Mouse (Mus musculus): Measurements from ENCODE around the gene Mindy4b-ps. TPM values are rescaled to one million over a fixed set of nuclear protein-coding genes. Genes with fewer than 3 reads are reported as not detected.

Mindy4b-ps gene
- polyA plus RNA-seq, 1 experiment from 2014 or later = not detected

- no peaks in the 10 kb centered on the region for H3K9me3 ChIP-seq (replicated peaks)
- no peak overlapping the region for H3K4me3 ChIP-seq (replicated peaks)
- no peaks in the 10 kb centered on the region for H3K4me1 ChIP-seq
- H3K36me3 ChIP-seq = no peaks in the 10 kb centered on the region
- H3K9ac ChIP-seq = no peak overlapping the region
- no peak for ATAC-seq (ENCODE audit: insufficient number of reproducible peaks, low FRiP score, low TSS enrichment, low read depth)
- 32% methylated on average over 8 of the region's 8 CpGs for WGBS
- H3K27me3 ChIP-seq = no peaks in the 10 kb centered on the region
- H3K4me2 ChIP-seq (replicated peaks) = no peak overlapping the region
- no peak overlapping the region for H3K27ac ChIP-seq (replicated peaks)
Measured at GRCm38 (mm10) chr3:58784219-58785092, 37.7 kb downstream of the Mindy4b-ps start.

- H3K36me3 ChIP-seq = no peaks in the 10 kb centered on the region
- no peak overlapping the region for H3K9ac ChIP-seq
- 51% methylated on average over 8 of the region's 8 CpGs for WGBS
- no peaks in the 10 kb centered on the region for H3K4me1 ChIP-seq
- H3K27ac ChIP-seq (replicated peaks) = no peak overlapping the region
- no peaks in the 10 kb centered on the region for H3K9me3 ChIP-seq (replicated peaks)
- no peaks in the 10 kb centered on the region for H3K27me3 ChIP-seq
- ATAC-seq (ENCODE audit: insufficient number of reproducible peaks, low FRiP score, low TSS enrichment, low read depth) = peak; percentile 43; the same call in 1 of the 2 replicates
- H3K4me2 ChIP-seq (replicated peaks) = no peak overlapping the region
- H3K4me3 ChIP-seq (replicated peaks) = no peak overlapping the region
Measured at GRCm38 (mm10) chr3:58783602-58784218, 38.4 kb downstream of the Mindy4b-ps start.

GRCm38 (mm10) chr3:58756429-58756828 is 65.7 kb downstream of the Mindy4b-ps start:
- H3K4me2 ChIP-seq (replicated peaks) = no peak overlapping the region
- H3K9me3 ChIP-seq (replicated peaks) = no peaks in the 10 kb centered on the region
- H3K36me3 ChIP-seq = no peaks in the 10 kb centered on the region
- no peak overlapping the region for H3K9ac ChIP-seq
- 50% methylated on average over 1 of the region's 1 CpGs for WGBS
- no peaks in the 10 kb centered on the region for H3K27me3 ChIP-seq
- H3K27ac ChIP-seq (replicated peaks) = no peak overlapping the region
- no peaks in the 10 kb centered on the region for H3K4me1 ChIP-seq
- H3K4me3 ChIP-seq (replicated peaks) = no peak overlapping the region
- ATAC-seq (ENCODE audit: insufficient number of reproducible peaks, low FRiP score, low TSS enrichment, low read depth) = no peak

- H3K27ac ChIP-seq (replicated peaks) = no peak overlapping the region
- no peak for ATAC-seq (ENCODE audit: insufficient number of reproducible peaks, low FRiP score, low TSS enrichment, low read depth)
- no peaks in the 10 kb centered on the region for H3K4me1 ChIP-seq
- H3K4me3 ChIP-seq (replicated peaks) = no peak overlapping the region
- no peaks in the 10 kb centered on the region for H3K36me3 ChIP-seq
- H3K9me3 ChIP-seq (replicated peaks) = no peaks in the 10 kb centered on the region
- no peaks in the 10 kb centered on the region for H3K27me3 ChIP-seq
- WGBS = 80% methylated on average over 1 of the region's 1 CpGs
- no peak overlapping the region for H3K4me2 ChIP-seq (replicated peaks)
- H3K9ac ChIP-seq = no peak overlapping the region
Measured at GRCm38 (mm10) chr3:58755769-58756168, 66.3 kb downstream of the Mindy4b-ps start.

GRCm38 (mm10) chr3:58754361-58754760 is 67.8 kb downstream of the Mindy4b-ps start:
- ATAC-seq (ENCODE audit: insufficient number of reproducible peaks, low FRiP score, low TSS enrichment, low read depth) = no peak
- H3K36me3 ChIP-seq = no peaks in the 10 kb centered on the region
- H3K4me1 ChIP-seq = no peaks in the 10 kb centered on the region
- H3K4me3 ChIP-seq (replicated peaks) = no peak overlapping the region
- no peak overlapping the region for H3K27ac ChIP-seq (replicated peaks)
- WGBS = 66% methylated on average over 3 of the region's 3 CpGs
- no peaks in the 10 kb centered on the region for H3K9me3 ChIP-seq (replicated peaks)
- H3K9ac ChIP-seq = no peak overlapping the region
- no peak overlapping the region for H3K4me2 ChIP-seq (replicated peaks)
- H3K27me3 ChIP-seq = no peaks in the 10 kb centered on the region

- 58% methylated on average over 8 of the region's 8 CpGs for WGBS
- Histone ChIP-seq H3K9ac (no peak overlapping the region), H3K4me1 (no peaks in the 10 kb centered on the region), H3K27me3 (no peaks in the 10 kb centered on the region), H3K27ac (replicated peaks) (no peak overlapping the region), H3K4me3 (replicated peaks) (no peak overlapping the region), H3K36me3 (no peaks in the 10 kb centered on the region), H3K4me2 (replicated peaks) (no peak overlapping the region), H3K9me3 (replicated peaks) (no peaks in the 10 kb centered on the region)
- no peak for ATAC-seq (ENCODE audit: insufficient number of reproducible peaks, low FRiP score, low TSS enrichment, low read depth)
Measured at GRCm38 (mm10) chr3:58751818-58752620, 70.1 kb downstream of the Mindy4b-ps start.

- Histone ChIP-seq H3K27me3 (no peaks in the 10 kb centered on the region), H3K9me3 (replicated peaks) (no peaks in the 10 kb centered on the region), H3K27ac (replicated peaks) (no peak overlapping the region), H3K36me3 (no peaks in the 10 kb centered on the region), H3K4me2 (replicated peaks) (no peak overlapping the region), H3K9ac (no peak overlapping the region), H3K4me3 (replicated peaks) (no peak overlapping the region), H3K4me1 (no peaks in the 10 kb centered on the region)
- no peak for ATAC-seq (ENCODE audit: insufficient number of reproducible peaks, low FRiP score, low TSS enrichment, low read depth)
Measured at GRCm38 (mm10) chr3:58748724-58749123, 73.4 kb downstream of the Mindy4b-ps start.

DNA sequence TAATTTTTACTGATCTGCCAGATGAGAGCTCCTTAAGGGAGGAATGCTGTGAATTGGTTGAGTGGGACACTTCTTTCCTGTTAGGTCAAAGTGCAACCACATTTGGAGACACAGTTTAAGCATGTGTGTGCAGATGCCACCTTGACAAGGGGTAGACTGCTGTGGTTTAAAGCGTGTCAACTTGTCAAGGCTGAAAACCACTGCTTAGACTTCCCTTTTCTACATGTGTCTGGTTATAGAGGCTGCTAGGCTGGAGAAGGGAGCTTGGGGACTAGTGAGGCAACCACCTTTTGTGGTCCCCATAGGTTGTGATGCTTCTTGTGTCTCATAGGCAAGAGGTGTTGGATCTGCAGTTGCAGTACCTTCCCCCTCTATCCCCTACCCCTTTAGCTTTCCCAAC is 74.2 kb downstream of the Mindy4b-ps start:
- no peaks in the 10 kb centered on the region for H3K36me3 ChIP-seq
- H3K4me3 ChIP-seq (replicated peaks) = no peak overlapping the region
- no peaks in the 10 kb centered on the region for H3K9me3 ChIP-seq (replicated peaks)
- no peak for ATAC-seq (ENCODE audit: insufficient number of reproducible peaks, low FRiP score, low TSS enrichment, low read depth)
- no peaks in the 10 kb centered on the region for H3K27me3 ChIP-seq
- H3K27ac ChIP-seq (replicated peaks) = no peak overlapping the region
- WGBS = 61% methylated on average over 1 of the region's 1 CpGs
- H3K4me1 ChIP-seq = no peaks in the 10 kb centered on the region
- H3K4me2 ChIP-seq (replicated peaks) = no peak overlapping the region
- no peak overlapping the region for H3K9ac ChIP-seq

- no peak overlapping the region for H3K4me2 ChIP-seq (replicated peaks)
Measured at GRCm38 (mm10) chr3:58739536-58739935, 82.6 kb downstream of the Mindy4b-ps start.

More at GRCm38 (mm10) chr3:58739536-58739935, 82.6 kb downstream of the Mindy4b-ps start:
- 85% methylated on average over 2 of the region's 2 CpGs for WGBS
- Histone ChIP-seq H3K4me1 (no peaks in the 10 kb centered on the region), H3K4me3 (replicated peaks) (no peak overlapping the region), H3K36me3 (no peaks in the 10 kb centered on the region), H3K9me3 (replicated peaks) (no peaks in the 10 kb centered on the region), H3K27me3 (no peaks in the 10 kb centered on the region), H3K27ac (replicated peaks) (no peak overlapping the region), H3K9ac (no peak overlapping the region)
- ATAC-seq (ENCODE audit: insufficient number of reproducible peaks, low FRiP score, low TSS enrichment, low read depth) = no peak; the same call in 1 of the 2 replicates
